In genomic region chr6:97929051-97929450, GRCm38 (mm10) we compare ENCODE assay signal across 22 mouse cellular contexts.
DNase-seq lines count a peak whose midpoint lies in the region; ATAC-seq and TF ChIP-seq lines count a peak whose summit lies in the region.
"Had no signal": no experiment of that assay in that cellular context is flagged by ENCODE, and none has a peak within 500 bp of the region (broad histone marks: within the 10 kb centered on the region; RNA-seq: fewer than 3 reads in every experiment).

No protein-coding gene starts in this region.

- H3K4me2 ChIP-seq in stomach, embryonic 15.5 days, result no peak overlapping the region
- no peak overlapping the region for H3K4me2 ChIP-seq in stomach, postnatal 0 days (replicated peaks; ENCODE audit: low read depth)
- peak overlapping the region; percentile 68 for H3K4me2 ChIP-seq in heart, embryonic 16.5 days (ENCODE audit: low read depth, low read length)
- H3K4me2 ChIP-seq: embryonic facial prominence, embryonic 12.5 days; forebrain, embryonic 15.5 days; intestine, embryonic 15.5 days; limb, embryonic 13.5 days; liver, embryonic 11.5 days; midbrain, embryonic 13.5 days; neural tube, embryonic 13.5 days had no signal

- WGBS in stomach, embryonic 15.5 days, result 50% methylated on average over 3 of the region's 3 CpGs
- 46% methylated on average over 3 of the region's 3 CpGs for WGBS in stomach, postnatal 0 days
- WGBS in heart, embryonic 16.5 days, result 53% methylated on average over 3 of the region's 3 CpGs

- no peaks in the 10 kb centered on the region for H3K4me1 ChIP-seq in stomach, embryonic 15.5 days
- H3K4me1 ChIP-seq in stomach, postnatal 0 days (replicated peaks; ENCODE audit: control insufficient read depth, insufficient read depth), result no peaks in the 10 kb centered on the region
- peaks cover 5% of the 10 kb centered on the region; the same call in 1 of the 2 replicates for H3K4me1 ChIP-seq in heart, embryonic 16.5 days (ENCODE audit: control insufficient read depth, insufficient read depth, low read length)
- H3K4me1 ChIP-seq: embryonic facial prominence, embryonic 12.5 days; forebrain, embryonic 15.5 days; intestine, embryonic 15.5 days; limb, embryonic 13.5 days; neural tube, embryonic 13.5 days had no signal

- no peak for TF ChIP-seq CTCF in stomach, postnatal 0 days (IDR thresholded peaks at IDR 0.05; ENCODE audit: low read depth)

- intact Hi-C loops in heart, postnatal 25 days (cut with DNase I), result no loop called here

- no peak for TF ChIP-seq EP300 in stomach, postnatal 0 days (optimal IDR thresholded peaks at IDR 0.05)

- no peak for ATAC-seq in stomach, embryonic 15.5 days (ENCODE audit: insufficient read depth, low FRiP score, low read depth)
- no peak for ATAC-seq in stomach, postnatal 0 days (ENCODE audit: low FRiP score, low TSS enrichment)
- peak; percentile 58; the same call in 1 of the 2 replicates for ATAC-seq in heart, embryonic 16.5 days (replicated peaks; ENCODE audit: extremely low read depth, insufficient read depth, low FRiP score)
- ATAC-seq in megakaryocyte progenitor cell, adult 5-6 weeks (replicated peaks; ENCODE audit: poor library complexity), result no peak
- ATAC-seq: forebrain, embryonic 15.5 days; hindbrain, postnatal 0 days; intestine, embryonic 15.5 days; midbrain, embryonic 13.5 days; Patski had no signal

- no peaks in the 10 kb centered on the region for H3K36me3 ChIP-seq in stomach, embryonic 15.5 days
- H3K36me3 ChIP-seq in stomach, postnatal 0 days (ENCODE audit: control insufficient read depth, insufficient read depth, low read length), result no peaks in the 10 kb centered on the region
- H3K36me3 ChIP-seq in heart, embryonic 16.5 days (ENCODE audit: control insufficient read depth, insufficient read depth), result peaks cover 2% of the 10 kb centered on the region; the same call in 1 of the 2 replicates
- H3K36me3 ChIP-seq: embryonic facial prominence, embryonic 12.5 days; forebrain, embryonic 15.5 days; intestine, embryonic 15.5 days; limb, embryonic 13.5 days; midbrain, embryonic 13.5 days; neural tube, embryonic 13.5 days had no signal

- no peaks in the 10 kb centered on the region for H3K27me3 ChIP-seq in stomach, embryonic 15.5 days (replicated peaks)
- H3K27me3 ChIP-seq in stomach, postnatal 0 days (ENCODE audit: control insufficient read depth, insufficient read depth, low read length), result no peaks in the 10 kb centered on the region
- no peaks in the 10 kb centered on the region for H3K27me3 ChIP-seq in heart, embryonic 16.5 days (ENCODE audit: control insufficient read depth, insufficient read depth, low read length)
- H3K27me3 ChIP-seq: embryonic facial prominence, embryonic 12.5 days; forebrain, embryonic 15.5 days; intestine, embryonic 15.5 days; limb, embryonic 13.5 days; midbrain, embryonic 13.5 days; neural tube, embryonic 13.5 days; Patski had no signal

- H3K9me3 ChIP-seq in stomach, embryonic 15.5 days, result no peaks in the 10 kb centered on the region
- no peaks in the 10 kb centered on the region for H3K9me3 ChIP-seq in stomach, postnatal 0 days (ENCODE audit: control insufficient read depth, low read length)
- no peaks in the 10 kb centered on the region; the same call in 1 of the 2 replicates for H3K9me3 ChIP-seq in heart, embryonic 16.5 days (replicated peaks; ENCODE audit: control insufficient read depth, low read length)
- H3K9me3 ChIP-seq: embryonic facial prominence, embryonic 12.5 days; forebrain, embryonic 15.5 days; intestine, embryonic 15.5 days; limb, embryonic 13.5 days; midbrain, embryonic 13.5 days; neural tube, embryonic 13.5 days had no signal

- no peak overlapping the region for H3K4me3 ChIP-seq in stomach, embryonic 15.5 days (replicated peaks)
- H3K4me3 ChIP-seq in stomach, postnatal 0 days (ENCODE audit: low read depth, low read length), result no peak overlapping the region
- peak overlapping the region; percentile 63 for H3K4me3 ChIP-seq in heart, embryonic 16.5 days (ENCODE audit: low read length)
- H3K4me3 ChIP-seq: embryonic facial prominence, embryonic 12.5 days; forebrain, embryonic 15.5 days; intestine, embryonic 15.5 days; limb, embryonic 13.5 days; midbrain, embryonic 13.5 days; neural tube, embryonic 13.5 days had no signal

- peak overlapping the region; percentile 11; the same call in 1 of the 2 replicates for H3K27ac ChIP-seq in stomach, embryonic 15.5 days
- H3K27ac ChIP-seq in stomach, postnatal 0 days (replicated peaks), result no peak overlapping the region
- peak overlapping the region; percentile 97 for H3K27ac ChIP-seq in heart, embryonic 16.5 days (ENCODE audit: low read length)
- H3K27ac ChIP-seq: embryonic facial prominence, embryonic 12.5 days; forebrain, embryonic 15.5 days; hindbrain, postnatal 0 days; intestine, embryonic 15.5 days; limb, embryonic 13.5 days; neural tube, embryonic 13.5 days had no signal

- no peak overlapping the region for H3K9ac ChIP-seq in stomach, embryonic 15.5 days
- H3K9ac ChIP-seq in stomach, postnatal 0 days (ENCODE audit: low read length), result no peak overlapping the region
- peak overlapping the region; percentile 75 for H3K9ac ChIP-seq in heart, embryonic 16.5 days (ENCODE audit: low read length)
- H3K9ac ChIP-seq: embryonic facial prominence, embryonic 12.5 days; forebrain, embryonic 15.5 days; intestine, embryonic 15.5 days; limb, embryonic 13.5 days; midbrain, embryonic 13.5 days; neural tube, embryonic 13.5 days had no signal

- peak; percentile 21 for DNase-seq in heart, adult 8-10 months (ENCODE audit: low spot score)
- DNase-seq in heart, postnatal 25 days (ENCODE audit: low spot score), result no peak
- no peak for DNase-seq in stomach, postnatal 0 days (ENCODE audit: low spot score)
- DNase-seq in cerebellum, adult 9-10 months, result no peak
- DNase-seq: adrenal gland, postnatal 10 days; cerebellum, adult 8-10 months; embryo, embryonic 11 days; gastrocnemius, postnatal 25 days; thymus, adult 18-20 months; thymus, postnatal 25 days had no signal
